Mouse (Mus musculus): ENCODE measurements around the gene Cyp2s1.

The Cyp2s1 gene

DNA sequence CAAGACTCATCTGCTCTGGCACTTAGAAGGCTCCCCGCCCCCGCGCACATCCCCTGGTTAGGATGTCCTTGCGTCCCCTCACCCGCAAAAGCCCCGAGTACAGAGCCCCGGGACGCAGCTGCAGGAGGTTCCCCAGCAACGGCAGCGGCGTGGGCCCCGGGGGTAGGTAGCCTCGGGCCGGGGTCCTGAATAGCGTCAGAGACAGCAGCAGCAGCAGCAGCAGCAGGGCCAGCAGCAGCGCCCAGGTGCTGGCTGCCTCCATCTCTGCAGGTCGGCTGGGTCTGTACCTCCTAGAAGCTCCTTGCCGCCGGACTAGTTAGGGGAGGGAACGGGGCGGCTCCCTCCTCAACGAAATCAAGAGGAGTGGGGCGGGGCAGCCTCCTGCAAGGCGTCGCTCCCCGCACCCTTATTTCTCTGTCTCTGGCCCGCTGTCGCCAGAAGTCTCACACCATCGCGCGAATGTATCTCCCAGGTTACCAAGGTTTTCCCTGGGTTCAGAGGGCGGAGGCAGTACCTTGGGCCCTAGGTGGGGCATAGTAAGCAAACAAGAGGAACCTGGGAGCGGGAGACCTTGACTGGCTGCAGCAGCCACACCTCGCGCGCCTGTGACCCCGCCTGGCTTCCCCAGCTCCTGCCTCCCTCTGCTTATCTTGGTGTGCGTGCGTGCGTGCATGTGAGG lies at the start of gene Cyp2s1:
Gene Cyp2s1 (minus strand): TSS at position 673 of the 679 bp plus-strand sequence.
- peak; percentile 14 to 29 for DNase-seq

- DNase-seq: no peak
Observed at GRCm38 (mm10) chr7:25864861-25865260, 48.1 kb upstream of the Cyp2s1 start.

DNA sequence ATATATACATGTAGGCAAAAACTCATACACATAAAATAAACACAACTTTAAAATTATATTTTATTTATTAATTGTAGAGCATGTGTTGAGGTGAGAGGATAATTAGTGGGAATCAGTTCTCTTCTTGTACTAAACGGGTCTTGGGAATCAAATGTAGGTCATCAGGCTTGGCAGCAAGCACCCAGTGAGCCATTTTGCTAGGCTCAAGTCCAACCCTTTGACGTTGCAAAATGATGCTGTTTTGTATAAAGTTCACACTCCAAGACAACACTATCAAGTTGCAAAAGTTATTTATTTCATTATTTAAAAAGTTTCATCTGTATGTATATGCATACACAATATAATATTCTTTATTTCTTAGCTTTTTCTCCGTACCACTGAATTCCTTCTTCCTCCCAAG lies 47.0 kb upstream of the Cyp2s1 start:
- DNase-seq: no peak

- DNase-seq: no peak
Observed at GRCm38 (mm10) chr7:25862365-25862764, 45.7 kb upstream of the Cyp2s1 start.

- DNase-seq: no peak
Observed at GRCm38 (mm10) chr7:25859962-25860870, 43.5 kb upstream of the Cyp2s1 start.

DNA sequence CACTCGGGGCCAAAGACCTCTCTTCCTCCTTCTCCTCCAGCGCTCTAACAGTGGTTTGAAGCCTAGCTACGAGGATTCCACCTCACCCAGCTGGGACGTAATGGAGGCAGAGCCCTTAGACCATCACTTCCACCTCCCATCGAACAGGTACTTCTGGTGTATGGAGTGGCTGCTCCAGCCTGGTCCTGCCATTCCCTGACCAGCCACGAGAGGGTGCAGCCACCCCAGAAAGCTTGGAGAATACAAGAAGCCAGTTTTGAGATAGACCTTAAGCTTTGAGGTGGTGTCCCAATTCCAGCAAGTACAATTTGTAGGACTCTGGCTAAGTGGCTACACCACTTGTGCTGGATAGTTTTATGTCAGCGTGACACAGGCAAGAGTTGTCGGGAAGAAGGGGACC lies 38.4 kb upstream of the Cyp2s1 start:
- peak; percentile 25 to 28 for DNase-seq

GRCm38 (mm10) chr7:25848444-25848812 lies 31.7 kb upstream of the Cyp2s1 start:
- no peak for DNase-seq

DNA sequence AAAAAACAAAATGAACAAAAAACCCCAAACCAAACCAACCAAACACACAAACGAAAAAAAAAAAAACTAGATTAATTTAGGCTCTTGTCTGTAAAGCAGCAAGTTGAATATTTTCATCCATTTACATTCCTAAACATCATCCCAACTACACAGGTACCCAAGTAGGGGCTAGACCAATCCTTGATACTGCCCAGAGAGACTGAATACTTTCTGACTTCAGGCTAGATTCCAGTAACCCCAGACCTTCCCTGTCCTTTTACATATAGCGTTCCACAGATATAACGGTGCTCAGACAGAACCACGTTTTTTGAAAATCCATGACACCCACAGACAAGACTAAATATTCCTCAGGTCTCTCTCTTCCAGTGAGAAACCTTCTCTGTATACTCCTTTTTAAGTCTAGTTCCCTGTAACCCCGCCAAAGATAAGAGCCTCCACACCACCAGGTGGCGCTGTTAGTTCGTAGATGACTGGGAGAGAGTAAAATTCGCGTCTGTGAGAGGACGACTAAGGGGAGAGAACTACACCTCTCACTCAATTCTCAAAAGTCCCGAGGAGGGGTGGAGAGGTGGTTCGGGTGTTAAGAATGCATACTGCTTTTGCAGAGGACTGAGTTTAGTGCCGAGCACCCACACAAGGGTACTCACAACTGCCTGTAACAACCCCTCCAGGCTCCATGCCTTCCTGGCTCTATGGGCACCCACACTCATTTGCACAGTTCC lies 31.2 kb upstream of the Cyp2s1 start:
- DNase-seq: peak; percentile 63 to 73

- no peak for DNase-seq
Observed at GRCm38 (mm10) chr7:25844885-25845284, 28.2 kb upstream of the Cyp2s1 start.

GRCm38 (mm10) chr7:25844423-25844822 lies 27.7 kb upstream of the Cyp2s1 start:
- DNase-seq: no peak

DNA sequence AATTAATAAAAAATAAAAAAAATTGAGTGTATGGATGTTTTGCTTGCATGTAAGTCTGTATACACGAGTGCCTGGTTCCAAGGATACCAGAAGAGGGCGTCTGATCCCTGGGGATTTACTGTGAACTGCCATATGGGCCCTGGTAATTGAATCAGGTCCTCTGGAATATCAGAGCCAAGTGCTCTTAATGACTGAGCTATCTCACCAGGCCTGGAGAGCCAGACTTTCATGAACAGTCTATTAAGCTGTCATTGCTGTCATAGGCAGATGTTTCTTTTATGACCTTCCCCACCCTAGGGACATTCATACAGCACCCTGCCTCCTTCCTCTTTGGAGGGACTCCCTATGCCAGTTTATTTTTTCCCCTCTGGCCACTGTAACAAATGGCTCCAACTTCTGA lies 26.8 kb upstream of the Cyp2s1 start:
- DNase-seq: no peak

GRCm38 (mm10) chr7:25840908-25841307 lies 24.2 kb upstream of the Cyp2s1 start:
- DNase-seq: no peak

GRCm38 (mm10) chr7:25835188-25835891 lies 18.6 kb upstream of the Cyp2s1 start:
- DNase-seq: peak in 1 of 2 experiments; percentile 36

- no peak for DNase-seq
Observed at GRCm38 (mm10) chr7:25831557-25832530, 15.1 kb upstream of the Cyp2s1 start.

DNA sequence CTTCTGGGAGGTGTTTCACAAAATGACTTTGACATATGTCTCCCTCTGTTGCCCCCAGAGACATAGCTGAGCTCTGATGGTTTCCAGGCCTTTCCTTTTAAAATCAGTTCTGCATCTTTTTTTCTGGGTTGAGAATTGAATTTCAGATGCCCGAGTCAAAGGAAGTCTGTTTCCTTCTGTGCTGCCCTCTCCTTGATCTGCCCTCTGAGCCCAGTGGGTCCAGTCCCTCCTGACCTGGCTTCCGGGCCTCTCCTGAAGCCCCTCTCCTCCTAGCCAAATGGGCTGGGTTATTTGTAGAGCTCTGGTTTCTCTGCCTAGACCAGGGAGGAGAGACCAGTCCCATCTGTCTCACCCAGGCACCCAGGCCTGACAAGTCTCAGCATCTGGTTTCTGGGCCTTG lies 13.5 kb upstream of the Cyp2s1 start:
- DNase-seq: no peak

GRCm38 (mm10) chr7:25827199-25827598 lies 10.5 kb upstream of the Cyp2s1 start:
- DNase-seq: peak in 1 of 2 experiments; percentile 35

- DNase-seq: no peak
Observed at GRCm38 (mm10) chr7:25826029-25826428, 9.3 kb upstream of the Cyp2s1 start.

- DNase-seq: no peak
Observed at GRCm38 (mm10) chr7:25825043-25825442, 8.3 kb upstream of the Cyp2s1 start.

- DNase-seq: no peak
Observed at GRCm38 (mm10) chr7:25815571-25815970, 1.1 kb downstream of the Cyp2s1 start.

- no peak for DNase-seq
Observed at GRCm38 (mm10) chr7:25814711-25815110, 2.0 kb downstream of the Cyp2s1 start.

DNA sequence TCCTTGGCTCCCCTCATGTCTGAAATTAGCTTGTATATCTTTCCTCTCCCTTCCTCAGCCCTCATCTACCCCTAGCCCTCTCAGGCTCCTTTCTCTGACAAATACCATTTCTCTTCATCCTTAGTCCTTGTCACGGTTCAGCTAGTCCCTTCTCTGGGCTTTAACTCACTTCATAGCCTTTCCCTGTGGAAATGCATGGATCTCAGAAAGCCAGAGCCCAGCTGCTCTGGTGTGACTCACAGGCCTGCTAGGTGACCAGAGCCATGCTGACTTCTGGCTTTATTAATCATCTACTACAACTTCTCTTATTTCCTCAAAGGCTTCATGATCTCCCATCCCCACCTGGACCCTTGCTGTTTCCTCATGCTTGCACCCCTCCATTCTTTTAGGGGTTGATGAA lies 4.5 kb downstream of the Cyp2s1 start:
- DNase-seq: no peak

DNA sequence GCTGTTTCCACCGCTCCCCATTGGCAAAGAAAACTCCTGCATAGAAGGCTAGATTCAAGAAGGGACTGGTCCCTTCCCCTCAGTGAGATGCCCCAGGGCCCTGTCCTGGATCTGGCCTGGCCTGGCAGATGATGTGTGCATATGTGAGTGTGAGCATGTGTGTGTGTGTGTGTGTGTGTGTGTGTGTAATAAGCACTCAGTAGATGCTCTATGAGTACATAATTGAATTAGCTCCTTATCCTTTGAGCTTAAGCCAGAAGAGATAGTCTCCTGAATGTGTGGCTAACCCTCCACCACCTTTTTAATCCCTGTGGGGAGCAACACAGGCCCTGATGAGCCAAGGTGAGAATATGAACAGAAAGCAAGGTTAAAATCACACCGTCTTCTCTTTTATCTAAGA lies 5.0 kb downstream of the Cyp2s1 start:
- no peak for DNase-seq

Measured in thymus, adult 18-20 months (tissue).